Mouse (Mus musculus) C2C12 (cell line): ENCODE measurements around the gene Acp4.

Experiments used
- CTCF ChIP-seq: IDR thresholded peaks from one replicate; pipeline ENCODE4 v1.5.1; 2011; ENCODE audit not compliant: control insufficient read depth, insufficient read depth, insufficient read length
- MAX ChIP-seq: IDR thresholded peaks from one replicate; pipeline ENCODE4 v1.6.1; 2011; ENCODE audit warnings: mild to moderate bottlenecking, control low read depth
- MYOD1 ChIP-seq: IDR thresholded peaks from one replicate; pipeline ENCODE4 v1.6.1; 2011; ENCODE audit warnings: low read depth; ENCODE audit not compliant: control insufficient read depth, insufficient read length

GRCm38 (mm10) chr7:44261147-44261546 lies 4.0 kb upstream of the Acp4 start, which contains the start of gene Gm15517:
- TF ChIP-seq CTCF: no peak
- no peak for TF ChIP-seq MAX
- TF ChIP-seq MYOD1: no peak
